Mouse (Mus musculus) left cerebral cortex, adult 11 months (tissue): ENCODE data around the gene Ldhc.
"Not testable (repeated sequence)": the region's sequence is repeated elsewhere in the genome, so short reads cannot be mapped to it uniquely, and the experiment has no call there.

Source experiments
- DNase-seq: peaks from one replicate; pipeline ENCODE4 v3.0.0; 2022; ENCODE audit warnings: low spot score

The Ldhc gene

GRCm38 (mm10) chr7:46860996-46861395, at the start of gene Ldhc:
TSS of gene Ldhc (plus strand) at chr7:46861203.
- DNase-seq, result no peak

GRCm38 (mm10) chr7:46814012-46814411, 47.0 kb upstream of the Ldhc start:
- DNase-seq, result no peak

GRCm38 (mm10) chr7:46820876-46821632, 39.9 kb upstream of the Ldhc start:
- DNase-seq, result not testable (repeated sequence)

GRCm38 (mm10) chr7:46827046-46827802, 33.8 kb upstream of the Ldhc start:
- no peak for DNase-seq

- no peak for DNase-seq
Measured at GRCm38 (mm10) chr7:46827803-46828184, 33.2 kb upstream of the Ldhc start.

GRCm38 (mm10) chr7:46829911-46830310, 31.1 kb upstream of the Ldhc start:
- DNase-seq, result no peak

- DNase-seq, result no peak
Measured at GRCm38 (mm10) chr7:46830799-46831590, 30.0 kb upstream of the Ldhc start.

GRCm38 (mm10) chr7:46831693-46832092, 29.3 kb upstream of the Ldhc start:
- no peak for DNase-seq

GRCm38 (mm10) chr7:46832112-46832810, 28.7 kb upstream of the Ldhc start:
- not testable (repeated sequence) for DNase-seq

- DNase-seq, result no peak
Measured at GRCm38 (mm10) chr7:46833266-46833665, 27.7 kb upstream of the Ldhc start.

- no peak for DNase-seq
Measured at GRCm38 (mm10) chr7:46833670-46834255, 27.2 kb upstream of the Ldhc start.

GRCm38 (mm10) chr7:46834994-46835610, 25.9 kb upstream of the Ldhc start:
- no peak for DNase-seq

GRCm38 (mm10) chr7:46836357-46836756, 24.6 kb upstream of the Ldhc start:
- DNase-seq, result no peak

- DNase-seq, result no peak
Measured at GRCm38 (mm10) chr7:46837073-46837472, 23.9 kb upstream of the Ldhc start.

GRCm38 (mm10) chr7:46838104-46838671, 22.8 kb upstream of the Ldhc start:
- DNase-seq, result no peak

- DNase-seq, result peak; percentile 78
Measured at GRCm38 (mm10) chr7:46838891-46839302, 22.1 kb upstream of the Ldhc start.

GRCm38 (mm10) chr7:46839446-46839845, 21.6 kb upstream of the Ldhc start:
- no peak for DNase-seq

- DNase-seq, result no peak
Measured at GRCm38 (mm10) chr7:46839861-46840260, 21.1 kb upstream of the Ldhc start.

- DNase-seq, result no peak
Measured at GRCm38 (mm10) chr7:46840326-46840725, 20.7 kb upstream of the Ldhc start.

- DNase-seq, result no peak
Measured at GRCm38 (mm10) chr7:46840787-46841525, 20.0 kb upstream of the Ldhc start, which contains the start of gene Ldha. TSS of gene Ldha (plus strand) at chr7:46841475.
